Mouse (Mus musculus): Measurements from ENCODE around the gene Tmie. TPM values are rescaled to one million over a fixed set of nuclear protein-coding genes. Genes with fewer than 3 reads are reported as not detected.

Tmie gene
- polyA plus RNA-seq, 1 experiment from 2014 or later, result 0.34 TPM

Other genes with a start within 250 kb of the Tmie start
- gene Nbeal2, start 226.0 kb downstream of the Tmie start, polyA plus RNA-seq (2014; fragmentation: Nextera tagmentation; extraction: Ambion mirVana), result 1.9 and 2.4 TPM in 2 replicates
- gene Ccdc12, start 223.6 kb downstream of the Tmie start, polyA plus RNA-seq (2014; fragmentation: Nextera tagmentation; extraction: Ambion mirVana), result 141 and 145 TPM in 2 replicates
- gene Myl3, start 138.3 kb downstream of the Tmie start, polyA plus RNA-seq (2014; fragmentation: Nextera tagmentation; extraction: Ambion mirVana), result 0.42 and 0.73 TPM in 2 replicates
- gene Pth1r, start 133.0 kb downstream of the Tmie start, polyA plus RNA-seq (2014; fragmentation: Nextera tagmentation; extraction: Ambion mirVana), result 21.9 and 23.9 TPM in 2 replicates
- not detected in 2 replicates for gene Prss42, start 81.9 kb downstream of the Tmie start, polyA plus RNA-seq (2014; fragmentation: Nextera tagmentation; extraction: Ambion mirVana)
- gene Prss44, start 66.1 kb downstream of the Tmie start, polyA plus RNA-seq (2014; fragmentation: Nextera tagmentation; extraction: Ambion mirVana), result not detected in 2 replicates
- gene Prss43, start 53.4 kb downstream of the Tmie start, polyA plus RNA-seq (2014; fragmentation: Nextera tagmentation; extraction: Ambion mirVana), result not detected in 2 replicates
- 0.13 TPM in 1 of 2 replicates, not detected in the other for gene Prss45, start 45.5 kb downstream of the Tmie start, polyA plus RNA-seq (2014; fragmentation: Nextera tagmentation; extraction: Ambion mirVana)
- not detected in 2 replicates for gene Prss46, start 35.6 kb downstream of the Tmie start, polyA plus RNA-seq (2014; fragmentation: Nextera tagmentation; extraction: Ambion mirVana)
- gene Prss50, start 22.1 kb downstream of the Tmie start, polyA plus RNA-seq (2014; fragmentation: Nextera tagmentation; extraction: Ambion mirVana), result 0.14 and 0.31 TPM in 2 replicates
- gene Als2cl, start 243 bp downstream of the Tmie start, polyA plus RNA-seq (2014; fragmentation: Nextera tagmentation; extraction: Ambion mirVana), result 1.0 and 1.1 TPM in 2 replicates
- not detected in 2 replicates for gene Fam240a, start 36.7 kb upstream of the Tmie start, polyA plus RNA-seq (2014; fragmentation: Nextera tagmentation; extraction: Ambion mirVana)
- gene Tdgf1, start 66.0 kb upstream of the Tmie start, polyA plus RNA-seq (2014; fragmentation: Nextera tagmentation; extraction: Ambion mirVana), result not detected in 2 replicates
- gene Lrrc2, start 71.4 kb upstream of the Tmie start, polyA plus RNA-seq (2014; fragmentation: Nextera tagmentation; extraction: Ambion mirVana), result 0.06 and 0.21 TPM in 2 replicates
- 0.21 TPM in 1 of 2 replicates, not detected in the other for gene Rtp3, start 110.5 kb upstream of the Tmie start, polyA plus RNA-seq (2014; fragmentation: Nextera tagmentation; extraction: Ambion mirVana)
- gene Ltf, start 139.2 kb upstream of the Tmie start, polyA plus RNA-seq (2014; fragmentation: Nextera tagmentation; extraction: Ambion mirVana), result 0.95 TPM in 1 of 2 replicates, not detected in the other
- gene Ccrl2, start 177.4 kb upstream of the Tmie start, polyA plus RNA-seq (2014; fragmentation: Nextera tagmentation; extraction: Ambion mirVana), result 0.68 and 1.7 TPM in 2 replicates
- 52.2 and 57.4 TPM in 2 replicates for gene Lrrfip2, start 237.5 kb upstream of the Tmie start, polyA plus RNA-seq (2014; fragmentation: Nextera tagmentation; extraction: Ambion mirVana)